Mouse (Mus musculus) MN1 (cell line): ENCODE results near the gene Ppdpf.

Experiments used
- DNase-seq: peaks from one replicate; pipeline ENCODE4 v3.0.0-alpha.2; 2016; ENCODE audit warnings: low spot score

Gene Ppdpf

GRCm38 (mm10) chr2:181187121-181188000 lies at the start of gene Ppdpf:
TSS of gene Ppdpf (plus strand) at chr2:181187247.
- peak; percentile 95 for DNase-seq

GRCm38 (mm10) chr2:181139641-181140193 lies 47.3 kb upstream of the Ppdpf start:
- DNase-seq: peak; percentile 75

GRCm38 (mm10) chr2:181142703-181143135 lies 44.3 kb upstream of the Ppdpf start:
- no peak for DNase-seq

DNA sequence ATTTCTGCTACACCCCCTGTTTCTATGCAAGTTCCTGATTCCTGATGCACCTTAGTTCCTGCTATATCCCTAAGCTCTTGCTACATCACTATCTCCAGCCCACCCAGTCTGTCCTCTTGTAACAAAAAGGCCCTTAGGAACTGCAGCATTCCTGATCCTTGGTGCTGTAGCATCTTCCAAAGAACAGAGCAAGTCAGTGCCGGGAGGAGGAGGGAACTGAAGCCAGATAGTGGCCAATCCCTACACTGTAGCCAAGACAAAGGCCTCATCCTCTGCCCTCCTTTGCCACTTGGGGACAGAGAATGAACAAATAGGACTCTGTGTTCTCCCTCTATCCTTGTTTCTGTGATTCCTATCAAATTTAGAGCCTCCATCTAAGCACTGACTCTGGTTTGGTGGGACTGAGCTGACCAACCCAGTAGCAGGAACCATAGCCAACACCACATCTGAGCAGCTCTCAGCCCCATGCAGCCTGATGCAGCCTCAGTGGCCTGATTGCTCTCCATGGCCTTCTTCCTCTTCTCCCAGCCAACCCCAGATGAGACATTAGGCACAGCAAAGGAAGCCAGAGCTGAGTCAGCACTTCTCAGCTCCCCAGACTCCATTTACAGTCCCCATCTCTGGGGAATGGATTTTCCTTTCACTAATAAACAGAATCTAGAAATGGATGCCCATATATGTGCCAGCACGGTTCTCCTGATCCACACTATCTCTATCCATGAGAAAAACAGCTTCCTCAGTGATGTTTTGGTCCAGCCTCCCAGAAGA lies 43.4 kb upstream of the Ppdpf start:
- no peak for DNase-seq

GRCm38 (mm10) chr2:181144675-181145074 lies 42.4 kb upstream of the Ppdpf start:
- DNase-seq: no peak

- no peak for DNase-seq
Measured at GRCm38 (mm10) chr2:181146976-181147545, 40.0 kb upstream of the Ppdpf start.

DNA sequence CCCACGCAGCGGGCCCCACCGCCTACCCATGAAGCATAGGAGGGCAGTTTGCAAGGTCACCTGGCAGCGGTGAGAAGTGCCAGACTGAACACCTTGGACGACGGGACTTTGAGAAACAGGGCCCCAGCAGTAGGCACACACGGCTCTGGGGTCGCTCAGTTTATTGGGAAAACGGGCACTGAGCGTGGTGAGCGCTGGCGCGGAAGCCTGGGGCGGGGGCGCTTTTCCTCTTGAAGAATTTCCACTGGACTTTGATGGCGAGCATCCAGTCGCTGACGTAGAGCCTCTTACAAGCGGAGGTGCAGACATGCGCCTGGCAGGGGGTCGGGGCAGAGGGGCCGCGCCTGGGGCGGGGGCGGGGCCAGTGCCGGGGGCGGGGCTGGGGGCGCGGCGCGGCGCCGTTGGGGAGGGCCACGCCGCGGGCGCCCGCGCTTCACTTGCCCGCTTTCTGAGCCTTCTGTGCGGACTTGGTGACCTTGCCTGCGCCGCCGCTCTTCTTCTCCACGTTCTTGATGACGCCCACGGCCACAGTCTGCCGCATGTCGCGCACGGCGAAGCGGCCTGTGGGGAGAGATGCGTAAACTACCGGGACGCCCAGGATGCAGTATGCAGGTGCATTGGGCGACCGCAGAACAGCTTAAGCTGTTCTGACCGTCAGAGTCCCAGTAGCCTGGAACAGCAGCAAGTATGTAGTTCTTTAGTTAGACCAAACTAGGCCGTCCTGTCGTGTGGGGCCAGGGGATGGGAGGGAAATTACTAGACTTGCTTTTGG lies 39.3 kb upstream of the Ppdpf start:
- no peak for DNase-seq

- DNase-seq: no peak
Measured at GRCm38 (mm10) chr2:181148318-181148955, 38.6 kb upstream of the Ppdpf start.

DNA sequence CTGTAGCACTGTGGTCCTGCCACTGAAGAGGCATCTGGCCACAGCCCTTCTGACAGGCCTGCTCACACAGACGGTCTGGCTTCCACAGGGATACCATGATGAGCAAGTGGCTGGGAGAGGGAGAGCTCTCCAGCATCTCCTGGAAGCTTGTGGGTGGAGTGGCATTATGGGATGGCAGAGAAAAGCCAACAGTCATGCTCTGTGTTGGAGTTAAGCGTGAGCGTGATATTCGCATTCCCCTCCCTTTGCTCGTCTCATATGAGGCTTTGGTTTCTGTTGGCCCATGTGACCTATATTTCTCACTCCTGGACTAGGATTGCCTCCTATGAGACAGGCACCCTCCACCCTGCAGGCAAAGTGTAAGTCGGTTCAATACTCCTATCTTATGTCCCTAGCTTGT lies 36.8 kb upstream of the Ppdpf start:
- peak; percentile 47 for DNase-seq

DNA sequence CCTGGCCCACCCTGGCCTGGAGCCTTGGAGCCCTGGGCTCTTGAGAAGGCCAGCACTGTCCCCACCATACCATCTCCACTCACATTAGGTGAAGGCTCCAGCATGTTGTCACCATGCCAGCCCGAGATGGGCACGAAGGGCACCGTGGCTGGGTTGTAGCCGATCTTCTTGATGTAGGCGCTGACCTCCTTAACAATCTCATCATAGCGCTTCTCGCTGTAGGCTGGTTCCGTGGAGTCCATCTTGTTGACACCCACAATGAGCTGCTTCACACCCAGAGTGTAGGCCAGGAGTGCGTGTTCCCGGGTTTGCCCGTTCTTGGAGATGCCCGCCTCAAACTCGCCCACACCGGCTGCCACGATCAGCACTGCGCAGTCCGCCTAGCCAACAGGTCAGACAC lies 34.3 kb upstream of the Ppdpf start:
- no peak for DNase-seq

DNA sequence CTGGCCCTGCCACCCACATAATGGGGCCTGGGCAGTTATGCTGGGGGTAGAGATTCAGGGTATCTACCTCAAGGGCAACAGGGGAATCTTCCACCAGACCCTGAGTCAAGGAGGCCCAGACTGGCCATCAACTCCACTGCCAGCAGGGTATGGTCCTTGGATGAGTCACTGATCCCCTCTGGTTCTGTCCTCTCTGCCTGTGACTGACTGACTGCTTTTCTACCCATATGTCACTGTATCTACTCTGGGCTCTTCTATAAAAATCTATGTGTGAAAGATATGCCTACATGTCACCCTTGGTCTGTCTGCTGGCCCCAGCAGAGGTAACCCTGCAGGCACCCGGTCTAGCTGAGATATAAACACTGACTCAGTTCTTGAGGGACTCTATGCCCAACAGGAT lies 33.9 kb upstream of the Ppdpf start:
- no peak for DNase-seq

- peak; percentile 54 for DNase-seq
Measured at GRCm38 (mm10) chr2:181153837-181154236, 33.2 kb upstream of the Ppdpf start.

DNA sequence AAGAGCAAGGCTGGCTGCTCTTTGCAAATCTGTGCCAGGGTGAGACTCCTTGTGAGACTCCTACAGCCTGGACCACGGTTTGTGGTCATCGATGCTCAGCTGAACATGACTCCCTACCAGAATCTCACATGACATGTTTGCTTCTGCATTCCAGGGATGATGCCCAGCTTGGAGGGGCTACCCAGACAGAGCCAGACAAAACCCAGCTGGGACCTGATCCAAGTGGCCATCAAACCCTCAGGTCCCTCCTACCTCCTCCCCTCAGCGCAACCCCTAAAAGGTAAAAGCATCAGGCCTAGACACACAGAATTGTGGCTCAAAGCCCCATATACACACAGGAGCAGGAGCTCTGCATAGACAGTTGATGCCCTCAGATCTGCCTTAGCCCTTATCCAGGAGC lies 32.7 kb upstream of the Ppdpf start:
- no peak for DNase-seq

- DNase-seq: no peak
Measured at GRCm38 (mm10) chr2:181154831-181155415, 32.1 kb upstream of the Ppdpf start.

GRCm38 (mm10) chr2:181155801-181156200 lies 31.2 kb upstream of the Ppdpf start:
- DNase-seq: peak; percentile 81

DNA sequence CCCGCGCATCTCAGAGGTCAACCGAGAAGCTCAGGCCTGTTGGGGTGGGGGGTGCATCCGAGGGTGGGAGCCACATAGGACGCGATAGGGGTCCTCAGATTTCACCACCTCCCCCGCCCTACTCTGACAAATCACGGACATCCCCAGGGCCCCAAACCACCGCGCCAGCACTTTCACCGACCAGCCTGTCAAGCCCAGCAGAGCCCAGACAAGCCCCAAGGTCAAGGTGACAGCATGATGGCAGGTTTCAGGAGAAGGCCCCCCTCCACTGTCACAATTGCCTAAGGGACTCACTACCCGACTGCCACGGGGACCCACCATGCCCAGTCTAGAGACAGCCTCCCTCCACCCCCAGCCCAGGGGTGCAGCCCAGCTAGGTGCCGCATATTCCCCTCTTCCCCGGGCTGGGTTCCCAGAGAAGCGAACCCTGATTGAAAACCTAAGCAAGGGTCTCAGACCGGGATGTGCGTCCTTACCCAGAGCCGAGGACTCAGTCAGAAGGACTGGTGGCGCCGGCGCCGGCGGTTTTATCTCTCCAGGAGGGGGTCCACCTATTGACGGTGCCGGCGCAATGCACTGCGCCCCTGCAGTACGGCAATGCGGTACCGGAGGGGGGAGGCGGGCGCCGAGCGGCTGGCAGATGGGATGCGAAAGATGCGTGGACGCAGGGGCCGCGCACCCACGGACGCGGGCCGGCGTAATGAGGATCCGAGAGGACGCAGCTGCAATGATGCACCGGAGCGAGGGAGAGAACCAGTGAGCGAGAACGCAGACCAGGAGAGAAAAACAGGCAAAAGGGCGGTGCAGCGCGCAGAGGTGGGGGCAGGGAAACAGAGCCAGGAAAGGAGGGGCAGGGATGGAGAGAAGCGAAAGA lies 30.6 kb upstream of the Ppdpf start, which contains the start of gene Eef1a2:
Gene Eef1a2, minus strand, starts transcription at position 767 of the 874 bp plus-strand sequence.
- DNase-seq: peak; percentile 77

- no peak for DNase-seq
Measured at GRCm38 (mm10) chr2:181157180-181157579, 29.9 kb upstream of the Ppdpf start.

DNA sequence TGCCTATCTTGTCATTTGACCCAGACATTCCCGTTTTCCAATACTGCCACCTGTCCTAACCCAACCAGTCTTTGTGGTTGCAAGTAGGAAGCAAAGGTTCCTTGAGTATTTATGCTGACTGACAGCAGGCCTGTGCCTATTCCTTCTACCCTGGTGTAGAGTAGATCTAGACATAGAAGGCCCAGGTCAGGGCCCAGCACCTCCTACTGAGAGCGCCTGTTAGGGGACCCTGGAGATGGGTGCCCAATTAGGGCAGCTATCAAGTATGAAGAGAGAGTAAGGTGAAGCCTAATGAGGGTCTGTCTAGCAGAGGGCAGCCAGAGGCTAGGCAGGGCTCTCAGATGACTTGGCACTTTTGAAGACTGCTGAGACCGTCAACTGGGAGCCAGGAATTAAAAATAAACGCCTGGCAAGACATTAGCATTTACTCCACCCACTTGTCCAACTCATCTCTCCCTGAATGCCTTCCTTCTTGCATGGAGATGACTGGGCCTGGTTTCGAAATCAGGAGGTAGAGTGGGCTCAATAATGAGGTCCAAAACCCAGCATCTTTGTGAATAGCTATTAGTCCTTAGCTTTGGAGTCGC lies 29.2 kb upstream of the Ppdpf start:
- no peak for DNase-seq

GRCm38 (mm10) chr2:181158471-181158870 lies 28.6 kb upstream of the Ppdpf start:
- DNase-seq: no peak
